Mouse (Mus musculus): Measurements from ENCODE around the gene Itsn1.

Gene Itsn1

DNA sequence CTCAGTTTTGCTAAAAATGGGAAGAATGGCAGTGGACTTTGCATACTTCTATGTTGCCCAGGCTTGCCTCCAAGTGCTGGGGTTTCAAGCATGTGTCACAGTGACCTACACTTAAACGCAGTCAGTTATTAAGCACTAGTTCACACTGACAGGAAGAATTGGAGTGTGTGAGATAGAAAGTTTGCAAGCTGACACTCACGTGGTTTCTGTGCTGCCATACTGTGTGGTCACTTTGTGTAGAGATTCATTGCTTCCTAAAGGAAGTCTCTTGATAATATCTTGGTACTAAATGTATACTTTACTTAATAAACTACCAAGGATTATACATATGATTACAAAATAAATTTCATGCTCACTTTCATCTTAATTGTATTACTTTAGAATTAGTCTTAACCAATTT lies 3.7 kb downstream of the Itsn1 start:
- no peak for DNase-seq

DNA sequence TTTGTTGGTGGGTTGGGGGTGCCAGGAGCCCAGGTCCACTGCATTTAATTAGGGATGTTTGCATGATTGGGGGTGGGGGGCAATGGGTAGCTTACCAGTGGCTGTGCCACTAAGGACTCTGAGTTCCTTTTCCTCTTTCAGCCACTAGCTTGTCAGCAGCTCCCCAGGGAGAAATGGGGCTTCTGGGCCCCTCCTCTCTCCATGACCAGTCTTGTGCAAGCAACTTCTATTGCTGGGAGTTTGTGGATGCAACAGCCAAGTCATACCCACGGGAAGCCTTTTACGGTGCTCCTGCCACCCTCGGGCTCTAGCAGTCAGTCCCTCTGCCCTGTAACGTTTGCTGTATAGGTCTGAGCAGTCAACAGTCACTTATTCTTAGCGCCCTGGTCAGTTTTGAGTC lies 5.7 kb downstream of the Itsn1 start:
- no peak for DNase-seq

DNA sequence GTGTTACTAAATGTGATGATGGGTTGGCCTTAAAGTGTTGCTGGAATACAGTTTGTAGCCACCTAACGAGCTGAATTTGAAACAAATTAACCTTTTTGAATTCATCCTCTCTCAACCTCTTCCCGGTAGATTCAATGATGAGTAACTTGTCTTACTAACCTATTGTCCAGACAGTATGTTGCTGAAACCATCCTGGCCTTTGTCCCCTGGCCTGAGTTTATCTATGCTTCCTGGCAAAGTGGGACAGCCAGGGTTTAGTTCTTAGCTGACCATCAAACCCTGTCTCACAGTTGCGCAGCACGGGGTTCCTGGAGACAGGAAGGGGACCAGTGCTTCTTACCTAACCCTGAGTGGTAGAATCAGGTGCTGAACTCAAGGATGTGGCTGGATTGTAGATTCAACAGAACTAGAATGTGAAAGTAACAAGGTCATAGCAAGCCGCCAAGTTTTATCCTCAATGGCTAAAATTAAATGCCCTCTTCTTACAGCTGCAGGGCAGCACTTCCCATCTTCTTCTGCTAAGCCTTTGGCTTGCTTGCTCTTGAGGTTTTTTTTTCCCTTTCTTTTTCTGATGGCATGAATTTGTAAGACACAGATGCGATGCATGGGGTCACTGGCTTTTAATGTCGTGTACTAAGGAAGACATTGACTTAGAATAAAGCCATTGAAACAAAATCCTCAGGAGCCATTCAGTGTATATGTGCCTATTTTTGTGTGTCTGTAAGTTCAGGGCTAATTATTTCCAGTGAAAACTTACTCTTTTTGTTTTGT lies 7.2 kb downstream of the Itsn1 start:
- DNase-seq: no peak

GRCm38 (mm10) chr16:91738505-91738904 lies 9.4 kb downstream of the Itsn1 start:
- no peak for DNase-seq

DNA sequence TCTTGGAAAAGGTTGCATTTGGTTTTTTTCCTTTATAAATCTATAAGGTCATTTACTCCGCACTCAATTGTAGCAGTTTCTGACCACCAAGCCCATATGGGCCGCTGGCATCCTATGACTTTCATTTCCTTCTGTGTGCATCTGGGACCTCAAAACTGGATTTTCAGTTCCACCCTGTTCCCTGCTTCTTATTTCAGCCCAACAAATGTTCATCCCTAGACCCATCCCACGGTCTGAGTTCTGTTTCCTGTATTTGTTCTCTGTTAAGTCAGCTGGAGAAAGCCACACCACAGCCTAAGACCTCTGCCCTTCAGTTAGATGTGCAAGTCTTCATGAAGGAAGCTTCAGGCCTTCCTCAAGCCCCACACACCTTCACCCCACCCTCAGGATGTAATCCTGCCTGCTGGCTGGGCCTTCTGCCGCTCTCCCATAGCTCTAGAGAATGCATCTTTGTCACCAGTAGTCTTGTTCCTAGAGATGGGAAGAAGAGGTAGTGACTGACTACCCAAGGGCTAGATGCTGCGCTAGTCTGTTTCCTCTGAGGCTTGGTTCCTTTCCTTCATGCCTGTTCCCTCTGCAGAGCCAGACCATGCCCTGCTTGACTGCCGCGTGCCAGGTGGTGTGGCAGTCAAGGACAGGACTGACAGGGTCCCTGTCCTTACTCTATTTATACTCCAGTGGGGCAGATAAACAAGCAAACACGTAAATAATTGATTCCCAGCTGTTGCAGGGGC lies 11.3 kb downstream of the Itsn1 start:
- no peak for DNase-seq

- no peak for DNase-seq
These were observed 11.8 kb downstream of the Itsn1 start for GRCm38 (mm10) chr16:91740918-91741255.

DNA sequence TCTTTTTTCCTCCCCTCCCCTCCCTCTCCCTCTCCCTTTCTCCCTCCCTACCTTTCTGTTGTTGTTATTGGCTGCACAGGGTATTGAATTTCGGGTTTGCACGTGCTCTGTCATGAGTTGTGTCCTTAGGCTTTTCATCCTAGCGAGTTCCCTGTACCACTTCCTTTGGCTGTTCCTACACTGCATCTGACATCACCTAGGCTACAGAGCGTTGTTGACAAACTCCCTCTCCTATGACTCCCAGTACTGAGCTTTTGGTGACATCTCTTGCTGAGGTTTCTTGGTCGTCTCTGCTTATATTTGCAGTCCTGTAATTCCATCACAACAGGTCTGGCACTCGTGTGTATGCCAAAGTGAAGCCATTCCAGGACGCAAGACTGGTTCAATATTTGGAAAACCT lies 14.0 kb downstream of the Itsn1 start:
- DNase-seq: no peak

GRCm38 (mm10) chr16:91746101-91746950 lies 17.2 kb downstream of the Itsn1 start:
- peak; percentile 51 for DNase-seq

DNA sequence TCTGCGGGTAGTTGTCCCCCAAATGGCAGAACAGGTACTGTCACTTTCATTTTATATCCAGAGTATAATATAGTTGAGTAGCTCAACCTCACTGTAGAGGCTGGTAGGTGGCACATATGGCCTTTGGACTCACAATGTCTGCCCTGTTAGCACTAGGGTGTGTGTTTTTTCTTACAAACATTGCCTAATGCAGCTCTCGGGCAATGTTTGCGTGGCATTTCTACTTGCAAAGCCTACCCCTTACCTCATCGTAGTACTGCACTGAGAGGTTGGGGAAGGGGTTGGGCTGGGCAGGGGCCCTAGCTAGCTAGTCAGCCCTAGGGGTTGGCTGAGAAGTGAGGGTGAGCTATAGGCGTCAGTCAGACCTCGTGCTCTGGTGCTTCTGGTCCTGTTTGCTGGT lies 18.5 kb downstream of the Itsn1 start:
- no peak for DNase-seq

DNA sequence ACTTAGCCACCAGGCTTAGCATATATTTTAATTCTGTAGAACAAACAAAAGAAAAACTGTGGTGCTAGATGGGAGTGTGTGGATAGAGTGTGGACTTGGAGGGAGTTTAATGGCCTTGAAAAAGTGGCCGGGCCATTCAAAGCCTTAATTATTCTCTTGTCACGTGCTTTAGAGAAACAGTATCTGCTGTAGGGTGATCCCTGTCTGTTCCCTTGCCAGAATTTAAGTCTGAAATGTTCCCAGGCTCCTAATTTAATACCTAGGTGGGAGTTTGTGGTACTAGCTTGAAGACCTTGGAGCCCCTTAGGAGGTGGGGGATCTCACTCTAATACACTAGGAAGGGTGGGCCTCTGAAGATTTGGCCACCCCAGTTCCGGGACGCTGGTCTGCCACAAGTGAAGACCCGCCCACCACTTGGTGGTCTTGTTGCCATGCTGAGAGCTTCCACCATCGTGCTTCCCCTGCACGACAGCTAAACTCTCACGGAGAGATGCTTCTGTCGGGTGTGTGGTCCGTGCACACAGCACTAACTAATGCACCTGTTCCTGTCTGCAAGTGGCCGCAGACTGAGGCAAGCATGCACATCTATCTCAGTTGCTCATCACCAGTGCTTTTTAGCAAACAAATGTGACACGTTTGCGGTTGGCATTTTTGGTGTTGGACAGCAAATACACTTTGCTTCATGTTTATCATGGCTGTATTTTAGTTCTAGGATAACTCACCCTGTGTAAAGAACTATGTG lies 22.7 kb downstream of the Itsn1 start:
- DNase-seq: no peak

- no peak for DNase-seq
These were observed 24.5 kb downstream of the Itsn1 start for GRCm38 (mm10) chr16:91753611-91754010.

- DNase-seq: no peak
These were observed 25.9 kb downstream of the Itsn1 start for GRCm38 (mm10) chr16:91754957-91755356.

DNA sequence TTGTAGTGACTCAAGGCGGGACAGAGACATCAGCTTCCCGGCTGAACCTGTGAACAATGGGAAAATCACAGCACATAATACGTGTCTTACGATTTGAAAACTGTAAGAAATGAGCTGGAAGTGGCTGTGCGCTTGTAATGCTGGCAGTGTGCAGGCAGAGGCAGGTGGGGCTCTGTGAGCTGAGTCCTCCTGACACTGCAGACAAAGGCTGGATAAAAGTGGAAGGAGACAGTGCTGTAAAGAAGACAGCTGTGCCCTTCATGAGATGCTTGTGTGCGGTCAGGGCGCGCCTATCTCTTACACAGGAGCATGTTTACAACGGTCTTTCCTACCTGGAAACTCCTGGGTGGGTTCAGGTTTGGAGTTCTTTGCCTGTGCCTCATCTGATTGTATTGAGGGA lies 32.1 kb downstream of the Itsn1 start:
- DNase-seq: no peak

DNA sequence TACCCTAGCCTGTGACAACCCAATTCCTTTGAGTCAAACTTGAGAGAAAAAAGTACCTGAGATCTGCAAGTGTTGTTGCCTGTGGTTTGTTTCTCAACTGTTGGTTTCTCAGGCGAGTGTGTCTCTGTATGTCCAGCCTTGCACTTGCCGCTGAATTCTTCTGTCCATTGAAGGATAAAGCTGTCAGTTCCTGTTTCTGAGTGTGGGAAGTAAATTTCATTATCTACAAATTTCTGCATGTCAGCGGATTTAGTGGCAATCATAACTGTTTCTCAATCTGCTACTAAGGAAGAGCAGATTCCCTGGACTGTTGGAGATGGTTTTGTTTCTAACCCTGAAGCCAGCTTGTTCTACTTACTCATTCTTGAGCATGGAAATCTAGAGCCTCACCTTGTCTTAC lies 32.7 kb downstream of the Itsn1 start:
- DNase-seq: no peak

GRCm38 (mm10) chr16:91762476-91762875 lies 33.4 kb downstream of the Itsn1 start:
- no peak for DNase-seq

- DNase-seq: no peak
These were observed 34.9 kb downstream of the Itsn1 start for GRCm38 (mm10) chr16:91763975-91764374.

- no peak for DNase-seq
These were observed 35.3 kb downstream of the Itsn1 start for GRCm38 (mm10) chr16:91764414-91764813.

DNA sequence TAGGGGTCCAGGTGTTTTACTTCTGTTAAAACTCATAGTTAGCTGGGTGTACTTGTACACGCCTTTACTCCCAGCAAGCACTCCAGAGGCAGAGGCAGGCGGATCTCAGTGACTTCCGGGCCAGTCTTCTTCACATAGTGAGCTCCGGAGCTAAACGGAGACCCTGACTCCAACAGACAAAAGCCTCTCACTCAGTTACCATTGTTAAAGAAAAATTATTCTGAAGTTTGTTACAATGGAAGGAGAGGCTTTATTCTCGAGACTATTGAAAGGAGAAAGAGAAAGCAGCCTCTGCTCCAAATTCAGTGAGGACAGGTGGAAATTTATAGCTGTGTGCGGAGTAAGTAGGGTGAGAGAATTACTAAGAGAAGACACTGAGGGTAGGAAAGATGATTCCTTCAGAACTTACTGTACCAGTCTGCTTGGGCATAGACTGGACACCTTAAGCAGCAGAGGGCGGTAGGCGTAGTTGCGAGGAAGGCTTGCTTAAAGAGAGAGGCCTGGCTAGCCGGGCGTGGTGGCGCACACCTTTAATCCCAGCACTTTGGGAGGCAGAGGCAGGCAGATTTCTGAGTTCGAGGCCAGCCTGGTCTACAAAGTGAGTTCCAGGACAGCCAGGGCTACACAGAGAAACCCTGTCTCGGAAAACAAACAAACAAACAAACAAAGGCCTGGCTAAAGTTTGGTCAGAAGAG lies 36.2 kb downstream of the Itsn1 start:
- DNase-seq: no peak

DNA sequence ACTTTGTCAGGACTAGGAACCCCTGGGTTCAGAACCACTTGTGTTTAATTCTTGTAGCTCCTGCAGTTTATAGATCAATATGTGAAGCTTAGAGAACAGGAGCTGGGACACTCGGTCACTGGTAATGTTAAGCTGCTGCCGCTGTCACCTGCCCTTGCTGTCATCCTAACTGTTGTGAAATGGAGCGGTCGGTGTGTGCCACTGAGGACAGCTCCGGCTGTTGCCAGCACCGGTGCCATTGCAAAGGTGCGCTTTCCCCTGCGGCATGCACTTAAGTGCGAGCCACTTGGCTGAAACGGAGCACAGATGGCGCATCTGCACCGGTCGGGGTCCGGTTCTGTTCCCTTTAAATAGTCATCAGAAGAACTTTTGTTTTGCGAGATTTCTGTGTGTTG lies 36.7 kb downstream of the Itsn1 start:
- DNase-seq: no peak

- no peak for DNase-seq
These were observed 38.2 kb downstream of the Itsn1 start for GRCm38 (mm10) chr16:91767165-91767701.

DNA sequence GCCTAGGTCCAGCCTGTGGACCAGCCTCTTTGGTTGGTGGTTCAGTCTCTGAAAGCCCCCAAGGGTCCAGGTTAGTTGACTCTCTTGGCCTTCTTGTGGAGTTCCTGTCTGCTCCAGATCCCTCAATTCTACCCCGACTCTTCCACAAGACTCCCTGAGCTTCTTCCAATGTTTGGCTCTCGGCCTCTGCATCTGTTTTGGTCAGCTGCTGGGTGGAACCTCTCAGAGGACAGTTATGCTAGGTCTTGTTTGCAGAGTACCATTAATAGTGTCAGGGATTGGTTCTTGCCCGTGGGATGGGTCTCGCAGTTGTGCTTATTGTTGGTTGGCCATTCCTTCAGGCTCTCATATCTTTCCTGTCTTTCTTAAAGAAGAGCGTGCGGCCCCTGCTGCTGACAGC lies 39.5 kb downstream of the Itsn1 start:
- no peak for DNase-seq

GRCm38 (mm10) chr16:91769911-91770310 lies 40.8 kb downstream of the Itsn1 start:
- no peak for DNase-seq

All from right cerebral cortex, postnatal 14 days (tissue).